Mouse (Mus musculus): ENCODE measurements around the gene Psmd5. TPM values are rescaled to one million over a fixed set of nuclear protein-coding genes. Genes with fewer than 3 reads are reported as not detected.

Gene Psmd5
- polyA plus RNA-seq (2014; fragmentation: Nextera tagmentation; extraction: Ambion mirVana): 128 and 157 TPM in 2 replicates

DNA sequence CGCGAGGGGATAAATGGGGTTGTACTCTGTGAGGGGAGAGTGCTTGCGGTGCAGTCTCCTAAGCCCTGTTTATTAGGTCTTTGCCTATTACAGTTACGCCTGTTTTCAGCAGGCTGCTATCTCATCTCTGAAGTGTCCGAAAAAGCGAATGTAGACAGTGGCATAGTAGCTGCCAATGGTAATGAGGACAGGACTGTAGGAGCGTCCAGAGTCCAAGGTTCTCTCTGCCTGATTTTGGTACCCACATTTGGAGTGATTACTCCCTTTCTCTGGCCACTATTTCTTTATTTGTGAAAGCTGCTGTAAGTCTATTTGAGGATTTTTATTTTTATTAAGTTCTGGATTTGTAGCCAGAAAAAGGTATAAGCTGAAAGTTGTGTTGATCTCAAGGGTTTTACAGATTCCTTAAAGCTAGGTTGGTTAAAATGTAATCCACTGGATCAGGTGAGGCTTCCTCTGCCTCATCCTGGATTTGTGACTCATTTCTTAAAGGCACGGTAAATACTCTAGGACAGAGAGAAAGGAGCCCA lies at the start of gene Psmd5:
Psmd5 (minus strand) TSS at position 153 of the 530 bp plus-strand sequence.
- WGBS: 10% methylated on average over 8 of the region's 8 CpGs
- Histone ChIP-seq H3K4me2 (replicated peaks; ENCODE audit: low read depth, low read length) (peak within 1 kb of the TSS; percentile 51), H3K27ac (ENCODE audit: low read depth, low read length) (peak within 1 kb of the TSS; percentile 24; the same call in 1 of the 2 replicates), H3K36me3 (ENCODE audit: control insufficient read depth, insufficient read depth, low read length) (no peaks in the 10 kb centered on the region), H3K9me3 (ENCODE audit: control insufficient read depth, low read length) (no peaks in the 10 kb centered on the region), H3K27me3 (ENCODE audit: control insufficient read depth, insufficient read depth, low read length) (no peaks in the 10 kb centered on the region; the same call in 1 of the 2 replicates), H3K9ac (ENCODE audit: low read depth, low read length) (peak within 1 kb of the TSS; percentile 52), H3K4me1 (ENCODE audit: control insufficient read depth, insufficient read depth, low read length) (peaks cover 5% of the 10 kb centered on the region; the same call in 1 of the 2 replicates), H3K4me3 (ENCODE audit: low read length) (peak within 1 kb of the TSS; percentile 37)
- ATAC-seq (ENCODE audit: low FRiP score, low TSS enrichment): no peak

DNA sequence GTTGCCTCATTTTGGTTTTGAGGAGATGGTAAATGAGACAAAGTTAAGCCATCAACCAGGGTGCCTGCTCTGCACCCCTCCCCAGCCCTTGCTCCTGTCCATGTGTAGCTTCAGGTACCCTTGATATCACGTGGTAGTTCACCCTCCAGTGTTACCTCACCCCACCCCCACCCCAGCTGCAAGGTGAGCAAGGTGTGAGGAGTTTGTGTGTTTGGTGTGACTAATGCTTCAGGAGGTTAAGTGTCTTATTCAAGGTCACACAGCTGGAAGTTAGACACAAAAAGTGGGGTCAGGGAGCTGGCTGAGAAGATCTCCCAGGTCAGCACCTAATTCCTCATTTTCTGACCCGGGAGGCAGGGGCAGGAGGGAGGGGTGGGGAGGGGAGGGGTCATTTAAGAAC lies 48.0 kb upstream of the Psmd5 start:
- no peak for ATAC-seq (ENCODE audit: low FRiP score, low TSS enrichment)
- Histone ChIP-seq H3K4me1 (ENCODE audit: control insufficient read depth, insufficient read depth, low read length) (no peaks in the 10 kb centered on the region), H3K4me2 (replicated peaks; ENCODE audit: low read depth, low read length) (no peak overlapping the region), H3K4me3 (ENCODE audit: low read length) (no peak overlapping the region), H3K9ac (ENCODE audit: low read depth, low read length) (no peak overlapping the region), H3K27ac (ENCODE audit: low read depth, low read length) (no peak overlapping the region), H3K9me3 (ENCODE audit: control insufficient read depth, low read length) (no peaks in the 10 kb centered on the region), H3K36me3 (ENCODE audit: control insufficient read depth, insufficient read depth, low read length) (no peaks in the 10 kb centered on the region), H3K27me3 (ENCODE audit: control insufficient read depth, insufficient read depth, low read length) (no peaks in the 10 kb centered on the region)
- 13% methylated on average over 2 of the region's 2 CpGs for WGBS

DNA sequence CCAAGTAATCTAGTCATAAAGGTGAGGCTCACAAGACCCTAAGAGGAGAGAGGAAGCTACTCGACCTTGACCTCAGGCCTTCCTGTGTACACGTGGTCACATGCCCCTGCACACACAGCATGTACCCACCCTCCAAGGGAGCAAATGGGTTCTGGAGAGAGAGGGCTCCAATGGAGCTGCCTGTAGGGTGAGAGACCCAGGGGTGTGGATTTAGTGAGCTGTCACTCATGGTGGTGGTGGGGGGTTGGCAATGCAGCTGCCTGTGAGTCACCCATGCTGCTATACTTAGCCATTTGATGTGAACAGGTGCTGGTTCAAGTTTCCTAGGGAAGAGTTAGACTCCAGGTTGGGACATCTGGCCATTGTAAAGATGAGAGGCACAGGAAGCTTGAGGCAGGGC lies 45.4 kb upstream of the Psmd5 start:
- Histone ChIP-seq H3K27ac (ENCODE audit: low read depth, low read length) (no peak overlapping the region), H3K4me3 (ENCODE audit: low read length) (no peak overlapping the region), H3K9ac (ENCODE audit: low read depth, low read length) (no peak overlapping the region), H3K27me3 (ENCODE audit: control insufficient read depth, insufficient read depth, low read length) (no peaks in the 10 kb centered on the region), H3K9me3 (ENCODE audit: control insufficient read depth, low read length) (no peaks in the 10 kb centered on the region), H3K4me2 (replicated peaks; ENCODE audit: low read depth, low read length) (no peak overlapping the region), H3K4me1 (ENCODE audit: control insufficient read depth, insufficient read depth, low read length) (no peaks in the 10 kb centered on the region), H3K36me3 (ENCODE audit: control insufficient read depth, insufficient read depth, low read length) (no peaks in the 10 kb centered on the region)
- WGBS: 38% methylated on average over 2 of the region's 2 CpGs
- ATAC-seq (ENCODE audit: low FRiP score, low TSS enrichment): no peak

DNA sequence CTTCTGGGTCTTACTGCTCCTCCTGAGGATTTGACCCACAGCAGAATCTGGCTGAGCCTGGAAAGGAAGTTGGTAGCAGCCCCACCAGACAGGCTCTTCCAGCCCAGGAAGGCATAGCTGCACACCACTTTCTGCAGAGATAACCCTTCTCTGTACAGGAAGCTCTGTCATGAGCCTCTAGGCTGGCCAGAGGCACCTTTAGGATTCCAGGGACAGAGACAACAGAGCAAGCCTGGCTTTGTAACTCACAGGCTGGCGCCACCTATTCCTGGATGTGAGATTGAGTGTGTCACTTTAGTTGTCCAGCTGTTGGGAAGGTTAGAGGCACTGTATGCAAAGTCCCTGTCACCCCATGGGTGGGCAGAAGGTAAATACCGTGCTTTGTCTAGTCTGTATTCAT lies 40.3 kb upstream of the Psmd5 start:
- H3K9me3 ChIP-seq (ENCODE audit: control insufficient read depth, low read length): no peaks in the 10 kb centered on the region
- no peaks in the 10 kb centered on the region; the same call in none of the 2 replicates for H3K4me1 ChIP-seq (ENCODE audit: control insufficient read depth, insufficient read depth, low read length)
- peaks cover 6% of the 10 kb centered on the region; the same call in 1 of the 2 replicates for H3K36me3 ChIP-seq (ENCODE audit: control insufficient read depth, insufficient read depth, low read length)
- no peak overlapping the region; the same call in 1 of the 2 replicates for H3K9ac ChIP-seq (ENCODE audit: low read depth, low read length)
- H3K4me2 ChIP-seq (replicated peaks; ENCODE audit: low read depth, low read length): no peak overlapping the region
- 64% methylated on average over 2 of the region's 2 CpGs for WGBS
- H3K27ac ChIP-seq (ENCODE audit: low read depth, low read length): peak overlapping the region; percentile 71; the same call in 1 of the 2 replicates
- H3K4me3 ChIP-seq (ENCODE audit: low read length): no peak overlapping the region
- no peak for ATAC-seq (ENCODE audit: low FRiP score, low TSS enrichment)
- no peaks in the 10 kb centered on the region for H3K27me3 ChIP-seq (ENCODE audit: control insufficient read depth, insufficient read depth, low read length)

DNA sequence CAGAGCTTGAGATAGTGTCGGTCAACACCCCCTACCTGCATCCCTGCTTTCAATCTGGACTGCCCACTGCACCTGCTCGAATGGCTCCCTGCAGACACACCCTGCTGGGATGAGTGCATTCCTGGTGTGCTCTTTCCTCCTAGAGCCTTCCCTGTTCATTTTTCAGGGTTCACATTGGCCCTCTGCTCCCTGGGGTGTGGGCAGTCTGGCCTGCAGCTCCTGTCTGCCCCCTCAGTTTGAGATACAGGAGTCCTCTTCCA lies 40.0 kb upstream of the Psmd5 start:
- Histone ChIP-seq H3K9ac (ENCODE audit: low read depth, low read length) (no peak overlapping the region; the same call in 1 of the 2 replicates), H3K9me3 (ENCODE audit: control insufficient read depth, low read length) (no peaks in the 10 kb centered on the region), H3K4me2 (replicated peaks; ENCODE audit: low read depth, low read length) (peak overlapping the region; percentile 73; the same call in 1 of the 2 replicates), H3K27me3 (ENCODE audit: control insufficient read depth, insufficient read depth, low read length) (no peaks in the 10 kb centered on the region), H3K36me3 (ENCODE audit: control insufficient read depth, insufficient read depth, low read length) (peaks cover 8% of the 10 kb centered on the region; the same call in 1 of the 2 replicates), H3K27ac (ENCODE audit: low read depth, low read length) (peak overlapping the region; percentile 71; the same call in 1 of the 2 replicates), H3K4me3 (ENCODE audit: low read length) (peak overlapping the region; percentile 73; the same call in 1 of the 2 replicates), H3K4me1 (ENCODE audit: control insufficient read depth, insufficient read depth, low read length) (no peaks in the 10 kb centered on the region; the same call in none of the 2 replicates)
- WGBS: 19% methylated on average over 2 of the region's 2 CpGs
- peak; percentile 44; the same call in 1 of the 2 replicates for ATAC-seq (ENCODE audit: low FRiP score, low TSS enrichment)

DNA sequence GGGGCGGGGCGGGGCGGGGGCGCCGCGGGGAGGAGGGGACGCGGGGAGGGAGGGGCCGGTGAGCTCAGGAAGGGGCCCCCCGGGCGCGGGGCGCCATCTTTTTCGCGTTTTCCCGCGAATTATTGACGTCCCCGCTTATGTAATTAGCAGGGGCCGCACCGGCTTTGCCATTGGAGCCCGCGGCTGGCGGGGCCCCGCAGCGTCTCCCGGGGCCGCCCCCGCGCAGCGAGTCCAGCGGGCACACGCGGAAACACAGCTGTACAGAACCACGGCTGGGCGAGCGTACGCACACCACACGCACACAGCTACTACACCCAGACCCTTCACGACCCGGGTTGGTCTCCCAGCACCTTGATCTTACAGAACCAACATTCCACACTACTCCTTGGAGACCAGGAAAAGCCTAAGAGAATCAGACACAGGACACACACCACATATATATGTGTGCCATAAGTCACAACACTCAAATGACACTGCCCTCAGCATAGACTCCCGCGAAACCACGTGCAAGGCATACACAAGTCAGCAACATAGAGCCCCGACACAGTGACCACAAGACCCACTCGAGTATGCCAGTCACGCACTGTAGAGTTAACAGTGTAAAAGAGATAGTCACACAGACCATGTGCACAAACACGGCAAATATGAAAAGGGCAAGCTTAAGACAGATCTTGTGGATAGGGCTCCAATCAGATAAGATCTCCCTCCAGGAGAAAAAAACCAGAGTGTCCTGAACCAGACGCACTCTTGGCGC lies 39.5 kb upstream of the Psmd5 start:
- Histone ChIP-seq H3K9ac (ENCODE audit: low read depth, low read length) (peak overlapping the region; percentile 74), H3K4me3 (ENCODE audit: low read length) (peak overlapping the region; percentile 73), H3K36me3 (ENCODE audit: control insufficient read depth, insufficient read depth, low read length) (peaks cover 10% of the 10 kb centered on the region; the same call in 1 of the 2 replicates), H3K4me1 (ENCODE audit: control insufficient read depth, insufficient read depth, low read length) (no peaks in the 10 kb centered on the region; the same call in none of the 2 replicates), H3K4me2 (replicated peaks; ENCODE audit: low read depth, low read length) (peak overlapping the region; percentile 73), H3K27me3 (ENCODE audit: control insufficient read depth, insufficient read depth, low read length) (no peaks in the 10 kb centered on the region), H3K9me3 (ENCODE audit: control insufficient read depth, low read length) (no peaks in the 10 kb centered on the region), H3K27ac (ENCODE audit: low read depth, low read length) (peak overlapping the region; percentile 71; the same call in 1 of the 2 replicates)
- WGBS: 3% methylated on average over 42 of the region's 50 CpGs
- peak; percentile 66 for ATAC-seq (ENCODE audit: low FRiP score, low TSS enrichment)

DNA sequence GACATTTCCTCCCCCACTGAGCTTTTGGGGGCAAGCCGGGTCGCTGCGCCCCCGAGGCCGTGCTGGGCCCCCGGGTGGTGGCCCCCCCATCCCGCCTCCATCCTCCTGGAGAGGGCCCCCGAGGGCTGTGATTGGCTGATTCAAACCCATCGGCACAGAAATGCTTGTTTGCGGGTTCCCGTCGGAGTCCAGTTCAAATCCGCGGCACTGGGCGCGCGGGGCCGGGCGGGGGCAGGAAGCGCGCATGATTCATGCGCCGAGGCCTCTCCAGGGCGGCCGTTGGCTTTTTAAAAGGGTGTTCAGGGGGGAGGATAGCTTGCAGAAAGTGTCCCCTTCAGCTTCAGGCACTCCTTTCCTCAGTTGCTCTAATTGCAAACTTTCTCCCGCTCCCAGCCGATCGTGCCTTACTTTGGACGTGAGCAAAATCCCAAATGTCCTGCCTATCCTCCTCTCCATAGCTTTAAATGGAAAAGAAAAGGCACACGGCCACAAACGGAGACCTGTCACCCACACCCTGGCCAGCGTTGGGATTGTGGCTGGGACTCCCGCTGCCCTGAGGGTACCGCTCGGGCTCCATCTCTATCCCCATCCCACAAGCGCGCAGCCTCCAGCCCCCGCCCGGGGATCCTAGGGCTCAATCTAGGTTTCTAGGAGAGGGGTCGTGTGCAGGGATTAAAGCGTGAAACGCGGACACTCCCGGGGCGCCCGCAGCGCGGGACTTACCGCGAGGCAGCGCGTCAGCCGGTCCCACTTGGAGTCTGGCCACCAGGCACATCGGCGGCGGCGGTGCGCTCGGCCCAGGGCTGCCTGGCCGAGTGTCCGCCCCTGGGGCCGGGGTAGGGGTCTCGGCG lies 38.7 kb upstream of the Psmd5 start, which contains the start of gene Phf19:
Phf19 (minus strand) TSS at position 809 of the 851 bp plus-strand sequence.
- peaks cover 14% of the 10 kb centered on the region; the same call in 1 of the 2 replicates for H3K36me3 ChIP-seq (ENCODE audit: control insufficient read depth, insufficient read depth, low read length)
- ATAC-seq (ENCODE audit: low FRiP score, low TSS enrichment): peak; percentile 58
- H3K27me3 ChIP-seq (ENCODE audit: control insufficient read depth, insufficient read depth, low read length): no peaks in the 10 kb centered on the region
- H3K27ac ChIP-seq (ENCODE audit: low read depth, low read length): peak within 1 kb of the TSS; percentile 71; the same call in 1 of the 2 replicates
- H3K4me1 ChIP-seq (ENCODE audit: control insufficient read depth, insufficient read depth, low read length): no peaks in the 10 kb centered on the region; the same call in none of the 2 replicates
- H3K9me3 ChIP-seq (ENCODE audit: control insufficient read depth, low read length): no peaks in the 10 kb centered on the region
- H3K9ac ChIP-seq (ENCODE audit: low read depth, low read length): peak within 1 kb of the TSS; percentile 74
- WGBS: under 1% methylated on average over 56 of the region's 64 CpGs
- H3K4me3 ChIP-seq (ENCODE audit: low read length): peak within 1 kb of the TSS; percentile 73
- H3K4me2 ChIP-seq (replicated peaks; ENCODE audit: low read depth, low read length): peak within 1 kb of the TSS; percentile 73

DNA sequence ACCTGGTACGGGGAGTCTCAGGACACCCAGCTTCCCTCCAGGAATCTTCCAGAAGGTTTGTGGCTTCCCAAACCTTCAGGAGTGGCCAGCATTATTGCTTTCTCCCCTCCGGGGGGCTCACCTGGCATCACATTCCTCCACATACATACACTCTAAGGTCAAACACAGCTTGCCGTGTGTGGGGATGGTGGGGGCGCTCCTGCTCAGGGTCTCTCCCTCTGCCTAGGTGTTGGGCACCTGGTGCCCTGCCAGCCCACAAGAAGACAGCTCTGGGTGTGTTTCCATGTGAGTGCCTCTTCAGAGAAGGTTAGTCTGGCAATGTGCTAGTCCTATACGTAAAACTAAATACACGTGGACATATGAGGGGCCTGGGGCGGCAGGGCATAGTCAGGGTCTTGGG lies 37.8 kb upstream of the Psmd5 start:
- H3K36me3 ChIP-seq (ENCODE audit: control insufficient read depth, insufficient read depth, low read length): peaks cover 14% of the 10 kb centered on the region; the same call in 1 of the 2 replicates
- no peak for ATAC-seq (ENCODE audit: low FRiP score, low TSS enrichment)
- no peak overlapping the region for H3K27ac ChIP-seq (ENCODE audit: low read depth, low read length)
- no peaks in the 10 kb centered on the region for H3K27me3 ChIP-seq (ENCODE audit: control insufficient read depth, insufficient read depth, low read length)
- peak overlapping the region; percentile 74; the same call in 1 of the 2 replicates for H3K9ac ChIP-seq (ENCODE audit: low read depth, low read length)
- H3K9me3 ChIP-seq (ENCODE audit: control insufficient read depth, low read length): no peaks in the 10 kb centered on the region
- 29% methylated on average over 7 of the region's 7 CpGs for WGBS
- no peaks in the 10 kb centered on the region; the same call in none of the 2 replicates for H3K4me1 ChIP-seq (ENCODE audit: control insufficient read depth, insufficient read depth, low read length)
- peak overlapping the region; percentile 73 for H3K4me2 ChIP-seq (replicated peaks; ENCODE audit: low read depth, low read length)
- H3K4me3 ChIP-seq (ENCODE audit: low read length): peak overlapping the region; percentile 73

Data from kidney, embryonic 14.5 days (tissue).